Mouse (Mus musculus) 3134 (cell line): ENCODE results near the gene Pira2.
"Not testable (repeated sequence)": the region's sequence is repeated elsewhere in the genome, so short reads cannot be mapped to it uniquely, and the experiment has no call there.

Experiments
- DNase-seq: peaks from one replicate; pipeline ENCODE4 v3.0.0-alpha.2; 2011; ENCODE audit warnings: low spot score; ENCODE audit not compliant: insufficient read length; ENCODE audit errors: extremely low read depth

Pira2 gene

DNA sequence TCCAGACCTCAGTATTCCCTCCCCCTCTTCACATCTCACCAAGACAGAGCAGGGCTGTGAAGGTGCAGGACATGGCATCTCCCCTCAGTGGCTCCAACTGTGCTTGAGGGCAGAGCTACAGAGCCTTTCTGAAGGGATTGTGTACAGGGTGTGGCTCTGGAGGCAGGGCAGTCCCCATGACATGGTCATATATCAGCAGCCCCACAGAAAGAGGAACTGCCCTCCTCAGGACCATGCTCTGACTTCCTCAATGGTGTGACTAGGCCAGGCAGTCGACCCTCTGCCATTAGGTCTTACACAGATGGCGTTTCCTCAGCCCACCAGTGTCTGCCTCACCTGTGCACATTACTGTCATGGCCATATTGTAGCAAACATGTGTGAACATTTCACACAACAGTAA, at the start of gene Pira2:
Gene Pira2 (minus strand): TSS at position 101 of the 400 bp plus-strand sequence.
- DNase-seq = not testable (repeated sequence)

DNA sequence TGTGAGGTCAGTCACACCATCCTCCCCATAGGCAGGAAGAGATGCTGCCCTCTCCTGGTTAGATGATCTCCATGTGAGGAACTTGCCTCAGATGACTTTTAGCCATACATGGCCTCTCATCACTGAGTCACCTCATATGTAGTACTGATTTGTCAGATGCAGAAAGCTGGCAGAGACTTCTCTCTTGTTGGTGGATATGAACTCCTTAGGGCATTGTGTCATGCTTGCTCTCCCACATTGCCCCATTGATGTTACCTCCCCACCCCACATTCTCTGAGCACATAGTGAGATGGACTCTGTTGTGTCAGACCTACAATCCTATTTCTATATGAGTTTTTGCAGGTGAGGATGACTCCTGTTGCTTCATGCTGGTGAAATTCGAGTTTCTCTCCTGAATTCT, 30.2 kb upstream of the Pira2 start:
- not testable (repeated sequence) for DNase-seq

- not testable (repeated sequence) for DNase-seq
Measured at GRCm38 (mm10) chr7:3837854-3838253, 7.0 kb downstream of the Pira2 start.

DNA sequence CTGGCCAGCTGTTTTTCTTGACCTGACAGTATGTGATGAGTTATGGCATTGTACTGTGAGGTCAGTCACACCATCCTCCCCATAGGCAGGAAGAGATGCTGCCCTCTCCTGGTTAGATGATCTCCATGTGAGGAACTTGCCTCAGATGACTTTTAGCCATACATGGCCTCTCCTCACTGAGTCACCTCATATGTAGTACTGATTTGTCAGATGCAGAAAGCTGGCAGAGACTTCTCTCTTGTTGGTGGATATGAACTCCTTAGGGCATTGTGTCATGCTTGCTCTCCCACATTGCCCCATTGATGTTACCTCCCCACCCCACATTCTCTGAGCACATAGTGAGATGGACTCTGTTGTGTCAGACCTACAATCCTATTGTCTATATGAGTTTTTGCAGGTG, 14.2 kb downstream of the Pira2 start:
- not testable (repeated sequence) for DNase-seq

GRCm38 (mm10) chr7:3825599-3825998, 19.3 kb downstream of the Pira2 start, which contains the start of gene Gm15448:
TSS of gene Gm15448 (minus strand) at chr7:3825687.
- DNase-seq = not testable (repeated sequence)

DNA sequence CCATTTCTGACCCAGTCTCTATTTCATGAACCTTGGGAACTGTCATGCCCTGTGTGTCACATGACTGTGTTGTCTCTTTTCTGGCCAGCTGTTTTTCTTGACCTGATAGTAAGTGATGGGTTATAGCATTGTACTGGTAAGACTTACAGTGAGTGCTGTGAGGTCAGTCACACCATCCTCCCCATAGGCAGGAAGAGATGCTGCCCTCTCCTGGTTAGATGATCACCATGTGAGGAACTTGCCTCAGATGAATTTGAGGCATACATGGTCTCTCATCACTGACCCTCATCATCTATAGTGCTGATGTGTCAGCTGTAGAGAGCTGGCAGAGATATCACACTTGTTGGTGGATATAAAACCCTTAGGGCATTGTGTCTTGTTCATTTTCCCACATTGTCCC, 32.9 kb downstream of the Pira2 start:
- not testable (repeated sequence) for DNase-seq

- DNase-seq = not testable (repeated sequence)
Measured at GRCm38 (mm10) chr7:3802935-3803334, 41.9 kb downstream of the Pira2 start.

GRCm38 (mm10) chr7:3799940-3800339, 44.9 kb downstream of the Pira2 start:
- DNase-seq = not testable (repeated sequence)

DNA sequence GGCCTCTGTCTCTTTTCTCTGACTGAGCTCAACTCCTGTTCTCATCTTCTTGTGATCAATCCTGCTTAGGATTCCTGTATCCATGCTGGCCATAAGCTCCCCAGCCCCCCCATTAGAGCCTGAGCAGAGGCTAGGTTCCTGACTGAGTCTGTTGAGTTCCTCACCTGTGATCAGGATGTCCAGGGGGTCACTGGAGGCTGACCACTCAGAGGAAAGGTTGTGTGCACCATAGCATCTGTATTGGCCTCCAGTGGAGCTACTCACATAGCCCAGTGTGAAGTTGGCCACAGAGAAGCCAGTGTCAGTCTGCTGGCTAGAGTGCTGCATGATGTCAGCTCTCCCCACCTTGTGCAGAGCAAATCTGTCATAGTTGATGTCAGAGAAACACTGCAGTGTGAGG, 48.6 kb downstream of the Pira2 start:
- not testable (repeated sequence) for DNase-seq
